ENCODE assay signal across 27 mouse cellular contexts in genomic region chr17:73853041-73853440, GRCm38 (mm10). TPM values are rescaled to one million over a fixed set of nuclear protein-coding genes. Genes with fewer than 3 reads are reported as not detected.
DNase-seq lines count a peak whose midpoint lies in the region; ATAC-seq lines count a peak whose summit lies in the region.
"Had no signal": no experiment of that assay in that cellular context is flagged by ENCODE, and none has a peak within 500 bp of the region (broad histone marks: within the 10 kb centered on the region; RNA-seq: fewer than 3 reads in every experiment).

No protein-coding gene starts in this region.

- peak; percentile 38 to 64 for DNase-seq in adrenal gland, adult (ENCODE audit: inconsistent age in 2 of 2, low spot score in 1 of 2)
- DNase-seq in adrenal gland, adult 18-20 months (ENCODE audit: low spot score in 2 of 2): no peak
- no peak for DNase-seq in heart, postnatal 4 days
- DNase-seq in brain, adult 2 months (ENCODE audit: low read depth, low spot score): peak; percentile 27
- DNase-seq in kidney, postnatal 14 days: peak; percentile 37
- no peak for DNase-seq in urinary bladder, adult 18-20 months (ENCODE audit: low spot score in 2 of 2)
- DNase-seq in layer of hippocampus, adult 11-12 months (ENCODE audit: low spot score): no peak
- DNase-seq: cerebellum, adult 8-10 months; cerebellum, postnatal 36 days; embryo, embryonic 11 days; gastrocnemius, adult 2 months; lung, adult 18-20 months; thymus, adult 2 months; thymus, postnatal 4 days had no signal

- no peak overlapping the region for H3K4me2 ChIP-seq in heart, embryonic 16.5 days (ENCODE audit: low read depth, low read length)
- H3K4me2 ChIP-seq: embryonic facial prominence, embryonic 13.5 days; forebrain, embryonic 12.5 days; heart, embryonic 11.5 days; hindbrain, embryonic 14.5 days; limb, embryonic 15.5 days; midbrain, embryonic 13.5 days had no signal

- H3K9ac ChIP-seq in heart, embryonic 16.5 days (ENCODE audit: low read length): no peak overlapping the region
- H3K9ac ChIP-seq: embryonic facial prominence, embryonic 13.5 days; forebrain, embryonic 12.5 days; hindbrain, embryonic 14.5 days; limb, embryonic 15.5 days; midbrain, embryonic 13.5 days had no signal

- no peaks in the 10 kb centered on the region for H3K27me3 ChIP-seq in heart, embryonic 16.5 days (ENCODE audit: control insufficient read depth, insufficient read depth, low read length)
- H3K27me3 ChIP-seq: embryonic facial prominence, embryonic 13.5 days; forebrain, embryonic 12.5 days; limb, embryonic 15.5 days; midbrain, embryonic 13.5 days had no signal

- 0 out of 2 replicates have a peak, but pooled peaks have one; percentile 18 for ATAC-seq in heart, embryonic 16.5 days (replicated peaks; ENCODE audit: extremely low read depth, insufficient read depth, low FRiP score)
- ATAC-seq: activated CD4-positive, CD25-positive, alpha-beta regulatory T cell, adult 4 months; inflammation-experienced regulatory T-cells, adult 6 months; midbrain, embryonic 13.5 days had no signal

- H3K9me3 ChIP-seq in heart, embryonic 16.5 days (replicated peaks; ENCODE audit: control insufficient read depth, low read length): peaks cover 3% of the 10 kb centered on the region; the same call in 1 of the 2 replicates
- H3K9me3 ChIP-seq: forebrain, embryonic 12.5 days; limb, embryonic 15.5 days; midbrain, embryonic 13.5 days had no signal

- 45% methylated on average over 11 of the region's 11 CpGs for WGBS in heart, embryonic 16.5 days

- H3K4me1 ChIP-seq in heart, embryonic 16.5 days (ENCODE audit: control insufficient read depth, insufficient read depth, low read length): peaks cover 3% of the 10 kb centered on the region
- H3K4me1 ChIP-seq: embryonic facial prominence, embryonic 13.5 days; forebrain, embryonic 12.5 days; limb, embryonic 15.5 days; midbrain, embryonic 13.5 days had no signal

- H3K4me3 ChIP-seq in heart, embryonic 16.5 days (ENCODE audit: low read length): no peak overlapping the region
- H3K4me3 ChIP-seq: embryonic facial prominence, embryonic 13.5 days; erythroblast, embryonic 14.5 days; forebrain, embryonic 12.5 days; gastrocnemius, adult 2 months; left cerebral cortex, adult 2 months; limb, embryonic 15.5 days; megakaryocyte, embryonic 14.5 days; midbrain, embryonic 13.5 days had no signal

- no peaks in the 10 kb centered on the region for H3K36me3 ChIP-seq in heart, embryonic 16.5 days (ENCODE audit: control insufficient read depth, insufficient read depth)
- H3K36me3 ChIP-seq: embryonic facial prominence, embryonic 13.5 days; forebrain, embryonic 12.5 days; limb, embryonic 15.5 days; midbrain, embryonic 13.5 days had no signal

- no peak overlapping the region for H3K27ac ChIP-seq in heart, embryonic 16.5 days (ENCODE audit: low read length)
- H3K27ac ChIP-seq: embryonic facial prominence, embryonic 13.5 days; forebrain, embryonic 12.5 days; gastrocnemius, adult 2 months; hindbrain, embryonic 14.5 days; left cerebral cortex, adult 2 months; limb, embryonic 15.5 days; midbrain, embryonic 13.5 days; stomach, postnatal 0 days had no signal

RNA-seq across cellular contexts. Expression of gene Ehd3, which starts 49.1 kb away (rescaled TPM):
- total RNA-seq in adrenal gland, adult 18-20 months (2021): 10 to 100 TPM; 59.2 to 70.6 TPM
- 2.7 and 3.1 TPM in 2 replicates for polyA plus RNA-seq in heart, embryonic 16.5 days (2015; fragmentation: Nextera tagmentation; extraction: Ambion mirVana)
- 1 to 10 TPM; 2.9 to 3.8 TPM for total RNA-seq in heart, postnatal 4 days (2021)

Comparison
In these comparisons a context has a peak if more than half of its experiments do, and no peak if none do; other contexts are left out.
1. DNase-seq: peak in adrenal gland, adult (2 of 2), brain, adult 2 months (single experiment) and kidney, postnatal 14 days (single experiment); none in adrenal gland, adult 18-20 months (0 of 2), heart, postnatal 4 days (single experiment), urinary bladder, adult 18-20 months (0 of 2) and layer of hippocampus, adult 11-12 months (single experiment).
2. RNA of gene Ehd3, which starts 49.1 kb away (total RNA-seq): 59.2 to 70.6 TPM in adrenal gland, adult 18-20 months; 2.9 to 3.8 TPM in heart, postnatal 4 days; every median in the first group is over 10 times any median in the second.